Mouse (Mus musculus): ENCODE data around the gene Fat3.

The Fat3 gene

DNA sequence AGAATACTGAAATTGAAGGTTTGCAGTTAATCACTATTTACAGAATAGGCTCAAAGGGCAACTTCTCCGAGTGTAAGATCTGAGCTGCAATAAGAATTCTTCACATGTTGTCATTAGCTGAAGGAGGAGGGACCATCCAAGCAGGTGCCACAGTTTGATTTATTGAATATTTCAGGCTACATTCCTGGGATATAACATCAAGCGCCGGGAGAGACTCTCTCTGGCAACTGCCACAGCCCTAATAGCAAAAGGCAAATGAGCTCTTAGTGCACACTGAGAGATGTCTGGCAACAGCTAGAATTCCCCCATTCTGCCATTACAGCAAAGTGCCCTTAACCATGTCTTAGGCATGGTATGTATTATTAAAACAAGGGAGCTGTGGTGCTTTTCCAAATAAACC lies 61.1 kb downstream of the Fat3 start:
- no peak for DNase-seq (ENCODE audit: extremely low read depth, low read depth, low spot score)

DNA sequence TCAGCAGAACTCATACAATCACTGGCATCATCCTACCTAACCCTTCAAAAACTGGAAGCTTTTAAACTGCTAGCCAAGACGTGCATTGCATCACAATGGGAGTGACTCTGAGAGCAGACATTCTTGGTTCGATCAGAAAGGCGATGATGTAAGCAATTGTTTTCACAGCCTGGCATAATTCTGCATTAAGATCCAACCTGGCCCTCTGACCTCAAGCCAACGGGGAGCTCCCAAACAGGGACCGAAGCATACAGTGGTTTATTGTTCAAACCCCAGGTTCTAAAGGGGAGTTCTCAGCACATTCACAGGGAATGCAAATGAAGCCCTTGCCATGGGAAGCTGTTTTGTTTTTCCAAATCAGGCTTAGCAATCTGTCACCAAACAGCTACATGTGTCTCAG lies 63.3 kb downstream of the Fat3 start:
- DNase-seq (ENCODE audit: extremely low read depth, low read depth, low spot score) = no peak

- no peak for DNase-seq (ENCODE audit: extremely low read depth, low read depth, low spot score)
Observed at GRCm38 (mm10) chr9:16428589-16428988, 72.5 kb downstream of the Fat3 start.

- DNase-seq (ENCODE audit: extremely low read depth, low read depth, low spot score) = no peak
Observed at GRCm38 (mm10) chr9:16422707-16423106, 78.4 kb downstream of the Fat3 start.

DNA sequence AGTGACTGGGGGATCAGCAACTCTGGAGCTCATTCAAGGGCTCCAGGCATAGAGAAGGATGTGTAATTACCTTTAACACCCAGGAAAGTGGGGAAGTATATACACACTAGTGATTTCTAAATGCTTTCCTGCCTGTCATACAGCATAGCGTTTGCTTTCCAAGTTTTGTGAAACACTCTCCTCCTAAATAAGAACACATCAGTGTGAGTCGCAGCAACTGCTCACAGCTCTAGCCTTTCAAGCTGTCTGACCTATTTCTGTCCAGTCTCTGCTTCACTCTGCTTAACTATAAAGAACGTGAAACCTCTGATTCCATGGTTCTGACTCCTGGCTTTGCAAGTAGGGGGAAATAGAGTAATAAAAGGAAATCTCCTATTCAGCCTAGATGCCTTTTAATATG lies 98.3 kb downstream of the Fat3 start:
- no peak for DNase-seq (ENCODE audit: extremely low read depth, low read depth, low spot score)

GRCm38 (mm10) chr9:16398734-16399686 lies 102.1 kb downstream of the Fat3 start:
- no peak for DNase-seq (ENCODE audit: extremely low read depth, low read depth, low spot score)

DNA sequence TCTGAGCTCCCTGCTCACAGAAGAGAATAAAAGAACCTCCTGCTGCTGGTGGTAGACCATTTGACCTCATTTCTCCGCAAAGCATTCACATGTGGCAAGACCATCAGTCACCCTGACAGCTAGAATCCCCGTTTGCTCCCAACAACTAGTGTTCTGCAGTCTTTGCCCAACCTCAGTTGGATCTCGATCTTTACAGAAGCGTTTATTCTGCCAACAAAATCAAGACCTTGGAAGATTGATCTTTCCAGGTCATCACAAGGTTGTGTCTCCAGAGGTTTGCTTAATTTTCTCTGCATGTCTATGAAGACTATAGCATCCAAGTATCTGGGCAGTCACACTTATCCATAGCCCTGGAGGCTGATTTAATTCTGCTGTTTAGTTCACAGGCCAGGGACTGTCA lies 111.9 kb downstream of the Fat3 start:
- no peak for DNase-seq (ENCODE audit: extremely low read depth, low read depth, low spot score)

- no peak for DNase-seq (ENCODE audit: extremely low read depth, low read depth, low spot score)
Observed at GRCm38 (mm10) chr9:16387527-16387926, 113.6 kb downstream of the Fat3 start.

GRCm38 (mm10) chr9:16363713-16364112 lies 137.4 kb downstream of the Fat3 start:
- DNase-seq (ENCODE audit: extremely low read depth, low read depth, low spot score) = no peak

DNA sequence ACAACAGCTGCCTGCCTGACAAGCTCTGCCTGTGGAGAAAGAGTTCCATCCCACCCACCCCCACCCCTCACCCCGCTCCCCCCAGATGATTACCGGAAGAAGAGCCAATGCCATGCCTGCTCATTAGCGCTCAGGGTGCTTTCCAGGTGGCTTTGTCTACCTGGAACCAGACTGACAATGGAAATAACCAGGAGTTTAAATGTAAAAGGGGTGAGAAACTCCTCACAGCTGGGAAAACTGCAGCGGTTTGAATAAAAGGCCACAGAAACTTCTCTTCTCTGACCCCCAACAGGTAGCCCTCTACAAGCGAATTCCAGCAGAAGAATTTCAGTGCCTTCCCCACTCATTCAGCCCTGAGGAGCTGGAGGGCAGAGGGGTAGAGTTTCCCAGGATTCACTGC lies 139.3 kb downstream of the Fat3 start:
- DNase-seq (ENCODE audit: extremely low read depth, low read depth, low spot score) = no peak

- no peak for DNase-seq (ENCODE audit: extremely low read depth, low read depth, low spot score)
Observed at GRCm38 (mm10) chr9:16356636-16357035, 144.4 kb downstream of the Fat3 start.

DNA sequence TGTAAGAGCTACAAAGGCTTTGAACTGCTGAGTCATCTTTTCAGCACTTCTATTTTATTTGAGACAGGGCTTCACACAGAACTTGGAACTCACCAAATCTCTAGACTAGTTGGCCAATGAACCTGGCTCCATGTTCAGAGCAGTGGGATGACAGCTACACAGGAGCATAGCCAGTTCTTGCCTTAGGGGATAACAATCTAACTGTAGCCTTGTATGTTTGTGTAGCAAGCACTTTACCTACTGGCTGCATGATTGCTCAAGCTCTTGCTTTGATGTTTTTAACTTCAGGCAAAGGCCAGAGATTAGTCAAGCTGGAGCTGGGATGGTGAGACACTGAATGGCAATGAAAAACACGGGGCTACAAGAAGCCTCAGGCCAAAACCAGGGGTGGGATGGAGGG lies 146.2 kb downstream of the Fat3 start:
- peak; percentile 61 for DNase-seq (ENCODE audit: extremely low read depth, low read depth, low spot score)

DNA sequence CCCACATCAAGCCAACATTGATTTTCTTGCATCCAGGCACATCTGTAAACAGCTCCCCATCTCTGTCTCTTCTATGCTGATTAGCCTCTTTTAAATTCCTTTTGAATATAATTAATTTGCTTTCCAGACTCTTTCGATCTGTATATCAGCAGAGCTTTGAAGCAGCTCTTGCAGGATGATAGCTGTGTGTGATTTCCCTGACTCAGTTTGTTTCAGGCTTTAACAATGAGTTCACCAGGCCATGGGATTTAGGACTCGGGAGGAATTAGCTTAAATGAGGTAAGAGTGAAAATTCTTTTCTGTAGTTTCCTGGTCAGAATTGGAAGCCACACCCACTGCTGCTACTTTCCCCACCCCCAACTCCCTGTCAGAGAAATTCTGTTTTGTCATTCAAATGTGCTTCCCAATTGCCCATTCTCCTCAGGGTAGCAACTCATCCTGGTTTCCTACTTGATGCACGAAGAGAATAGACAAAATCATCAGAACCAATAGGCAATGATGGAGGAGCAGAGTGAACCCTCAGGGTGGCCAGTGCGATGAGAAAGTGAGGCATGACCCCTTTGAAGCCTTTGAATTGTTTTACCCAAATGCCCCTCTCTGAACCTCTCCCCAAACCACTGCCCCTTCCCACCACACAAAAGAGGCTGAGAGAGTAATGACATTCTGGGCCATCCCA lies 147.9 kb downstream of the Fat3 start:
- no peak for DNase-seq (ENCODE audit: extremely low read depth, low read depth, low spot score)

- no peak for DNase-seq (ENCODE audit: extremely low read depth, low read depth, low spot score)
Observed at GRCm38 (mm10) chr9:16352486-16353048, 148.5 kb downstream of the Fat3 start.

DNA sequence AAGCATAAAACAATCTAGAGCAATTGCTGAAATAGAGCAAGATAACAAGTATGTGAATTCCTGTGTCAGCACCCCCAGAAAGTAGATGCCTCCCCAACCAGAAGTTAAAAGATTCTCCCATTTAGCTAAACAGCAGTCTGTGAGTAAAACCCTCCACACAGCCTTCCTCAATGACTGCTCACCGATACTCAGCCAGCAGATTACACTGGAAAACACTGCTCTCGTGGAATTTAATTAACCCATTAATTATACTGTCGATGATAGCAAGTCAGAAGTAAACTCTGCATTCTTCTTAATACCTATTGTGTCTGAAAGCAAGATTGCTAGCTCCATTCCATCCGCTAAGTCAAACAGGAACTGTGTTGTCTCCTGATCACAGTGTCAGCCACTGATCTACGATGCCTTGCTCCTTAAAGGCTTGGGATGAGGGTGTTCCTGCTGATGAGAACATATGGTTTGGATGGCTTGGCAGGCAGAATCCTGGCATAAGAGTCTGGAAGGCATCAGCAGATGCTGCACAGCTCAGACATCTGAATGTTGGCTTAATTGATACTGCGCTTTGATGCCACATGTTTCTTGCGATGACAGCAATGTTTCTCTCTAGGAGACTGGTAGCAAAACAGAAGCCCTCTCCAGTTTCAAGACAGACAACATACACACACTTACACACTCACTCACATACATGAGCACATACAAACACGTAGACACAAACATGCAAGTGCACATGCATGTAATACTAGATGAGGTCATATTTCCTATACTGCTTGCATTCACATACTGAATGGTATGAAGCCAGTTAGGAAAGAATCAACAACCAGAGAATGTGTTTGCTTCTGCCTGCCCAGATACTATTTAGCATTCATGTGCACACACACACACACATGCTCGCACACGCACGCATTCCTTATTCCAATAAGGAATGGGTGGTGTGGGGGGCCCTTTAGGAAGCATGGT lies 155.9 kb downstream of the Fat3 start:
- DNase-seq (ENCODE audit: extremely low read depth, low read depth, low spot score) = no peak

- DNase-seq (ENCODE audit: extremely low read depth, low read depth, low spot score) = no peak
Observed at GRCm38 (mm10) chr9:16343191-16343590, 157.9 kb downstream of the Fat3 start.

DNA sequence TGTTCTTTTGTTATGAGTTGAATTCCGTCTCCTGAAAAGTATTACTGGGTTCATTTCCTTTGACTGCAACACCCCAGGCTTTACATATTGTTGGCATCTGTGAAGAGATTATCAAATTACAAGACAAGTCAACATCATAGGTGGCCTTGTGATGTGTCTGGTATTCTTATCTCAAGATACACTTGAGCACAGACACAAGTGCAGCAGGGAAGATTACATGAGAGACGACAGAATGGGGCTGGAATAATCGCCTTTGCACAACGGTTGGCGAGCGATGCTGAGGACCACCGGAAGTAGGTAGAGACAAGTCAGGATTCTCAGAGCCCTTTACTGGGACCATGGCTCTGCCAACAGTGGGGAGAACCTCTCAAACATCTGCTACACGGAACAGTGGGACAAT lies 158.5 kb downstream of the Fat3 start:
- DNase-seq (ENCODE audit: extremely low read depth, low read depth, low spot score) = no peak

GRCm38 (mm10) chr9:16330290-16330984 lies 170.6 kb downstream of the Fat3 start:
- DNase-seq (ENCODE audit: extremely low read depth, low read depth, low spot score) = no peak

DNA sequence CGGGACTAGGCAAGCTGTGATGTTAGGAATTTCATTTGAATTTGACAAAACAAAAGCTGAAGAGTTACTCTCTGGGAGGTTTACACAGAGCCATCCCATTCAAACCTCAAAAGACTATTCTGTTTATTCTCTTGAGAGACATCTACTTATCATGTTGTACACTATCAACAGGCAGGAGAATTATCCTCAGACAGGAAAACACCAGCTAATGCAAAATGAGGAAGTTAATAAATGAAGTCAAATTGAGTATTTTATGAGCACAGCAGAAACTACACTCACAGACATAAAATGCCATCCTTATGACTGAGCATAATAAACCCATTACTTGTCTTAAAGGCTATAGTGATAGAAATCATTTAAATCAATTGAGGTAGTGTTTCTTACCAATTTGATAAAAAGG lies 182.1 kb downstream of the Fat3 start:
- DNase-seq (ENCODE audit: extremely low read depth, low read depth, low spot score) = no peak

- DNase-seq (ENCODE audit: extremely low read depth, low read depth, low spot score) = no peak
Observed at GRCm38 (mm10) chr9:16312599-16313197, 188.4 kb downstream of the Fat3 start.
